Mouse (Mus musculus) erythroblast, embryonic 14.5 days (primary cell): ENCODE data around the gene Dock1. TPM values are rescaled to one million over a fixed set of nuclear protein-coding genes. Genes with fewer than 3 reads are reported as not detected.

Experiments
- H3K27me3 ChIP-seq: 2 replicates; pipeline ENCODE4 v1.6.1; 2012; ENCODE audit warnings: inconsistent platforms; ENCODE audit not compliant: control insufficient read depth
- H3K36me3 ChIP-seq: 2 replicates; pipeline ENCODE4 v1.6.1; 2012; ENCODE audit warnings: mild to moderate bottlenecking, inconsistent platforms; ENCODE audit not compliant: control insufficient read depth
- H3K4me1 ChIP-seq: 2 replicates; pipeline ENCODE4 v1.6.1; 2012; ENCODE audit warnings: inconsistent platforms; ENCODE audit not compliant: control insufficient read depth
- H3K4me3 ChIP-seq: replicated peaks from 2 replicates; pipeline ENCODE3; 2012; ENCODE audit warnings: moderate library complexity, mild to moderate bottlenecking, inconsistent platforms
- H3K9me3 ChIP-seq: 2 replicates; pipeline ENCODE4 v1.6.1; 2012; ENCODE audit warnings: low read length, inconsistent platforms, mixed read lengths; ENCODE audit not compliant: control insufficient read depth
- GATA1 ChIP-seq: IDR thresholded peaks from 2 replicates; pipeline ENCODE4 v1.6.1; 2012; ENCODE audit warnings: low read length, inconsistent platforms, mixed read lengths
- TAL1 ChIP-seq: IDR thresholded peaks from 3 replicates; pipeline ENCODE4 v1.6.1; 2012; ENCODE audit warnings: low read length, inconsistent platforms, mixed read lengths
- polyA plus RNA-seq: library from polyadenylated mRNA; stranded (reverse); fragments of >175 nt; gene quantifications from 2 replicates; pipeline ENCODE4 v1.2.3, GENCODE M21; 2012

Dock1 gene
- polyA plus RNA-seq, 1 experiment = not detected

GRCm38 (mm10) chr7:134994983-134995382, 324.5 kb downstream of the Dock1 start:
- H3K27me3 ChIP-seq = no peaks in the 10 kb centered on the region
- no peaks in the 10 kb centered on the region for H3K9me3 ChIP-seq
- no peak overlapping the region for H3K4me3 ChIP-seq
- TF ChIP-seq GATA1 = no peak
- TF ChIP-seq TAL1 = no peak
- H3K36me3 ChIP-seq = no peaks in the 10 kb centered on the region
- no peaks in the 10 kb centered on the region for H3K4me1 ChIP-seq

DNA sequence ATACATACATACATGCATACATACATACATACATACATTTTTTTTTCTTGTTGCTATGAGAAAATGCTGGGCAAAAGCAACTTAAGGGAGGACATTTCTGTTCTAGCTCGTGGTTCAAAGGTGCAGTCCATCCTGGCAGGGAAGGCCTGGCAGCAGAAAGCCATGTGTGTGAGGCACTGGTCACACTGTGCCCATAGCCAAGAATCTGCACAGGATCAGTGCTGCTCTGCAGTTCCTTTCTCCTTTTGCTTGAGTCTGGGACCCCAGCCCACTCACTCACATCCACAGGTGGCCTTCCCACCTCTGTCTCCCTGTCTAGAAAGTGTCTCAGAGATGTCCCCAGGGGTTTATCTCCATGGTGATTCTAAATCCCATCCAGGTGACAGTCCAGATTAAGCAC, 331.8 kb downstream of the Dock1 start:
- no peak for TF ChIP-seq GATA1
- TF ChIP-seq TAL1 = no peak
- H3K9me3 ChIP-seq = no peaks in the 10 kb centered on the region

GRCm38 (mm10) chr7:135002891-135003290, 332.4 kb downstream of the Dock1 start:
- TF ChIP-seq GATA1 = no peak
- TF ChIP-seq TAL1 = no peak
- H3K4me1 ChIP-seq = no peaks in the 10 kb centered on the region
- no peaks in the 10 kb centered on the region for H3K9me3 ChIP-seq
- H3K4me3 ChIP-seq = no peak overlapping the region
- no peaks in the 10 kb centered on the region for H3K36me3 ChIP-seq
- H3K27me3 ChIP-seq = no peaks in the 10 kb centered on the region

More for the DNA sequence above, 331.8 kb downstream of the Dock1 start:
- Histone ChIP-seq H3K4me3 (no peak overlapping the region), H3K27me3 (no peaks in the 10 kb centered on the region), H3K4me1 (no peaks in the 10 kb centered on the region), H3K36me3 (no peaks in the 10 kb centered on the region)

DNA sequence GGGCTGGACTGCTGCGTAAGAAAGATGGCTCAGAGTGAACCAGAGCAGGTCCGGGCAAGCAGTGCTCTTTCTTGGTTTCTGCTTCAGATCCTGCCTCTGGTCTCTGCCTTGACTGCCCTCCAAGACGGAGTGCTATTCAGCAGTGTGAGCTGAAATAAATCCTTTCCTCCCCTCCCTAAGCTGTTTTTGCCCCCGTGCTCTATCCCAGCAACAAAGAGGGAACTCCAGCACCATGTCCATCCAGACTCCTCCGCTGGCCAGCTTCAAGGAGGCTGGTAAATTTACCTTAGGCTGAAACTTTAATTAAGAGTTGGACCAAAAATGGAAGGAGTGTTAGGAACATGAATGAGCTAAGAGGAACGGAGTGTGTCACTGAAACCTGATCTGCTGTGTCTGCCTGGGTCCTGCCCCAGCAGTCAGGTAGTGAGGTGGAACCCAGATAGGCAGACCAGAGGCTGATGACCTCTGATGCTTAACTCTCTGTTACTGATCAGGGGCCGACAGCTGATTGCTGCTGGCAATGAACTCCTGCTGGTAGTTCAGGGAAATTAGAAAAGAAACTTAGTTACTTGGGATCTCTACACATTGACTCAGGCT, 335.6 kb downstream of the Dock1 start:
- TF ChIP-seq TAL1 = no peak
- no peak for TF ChIP-seq GATA1
- H3K4me3 ChIP-seq = no peak overlapping the region
- H3K36me3 ChIP-seq = no peaks in the 10 kb centered on the region
- no peaks in the 10 kb centered on the region for H3K4me1 ChIP-seq
- no peaks in the 10 kb centered on the region for H3K27me3 ChIP-seq
- H3K9me3 ChIP-seq = no peaks in the 10 kb centered on the region

DNA sequence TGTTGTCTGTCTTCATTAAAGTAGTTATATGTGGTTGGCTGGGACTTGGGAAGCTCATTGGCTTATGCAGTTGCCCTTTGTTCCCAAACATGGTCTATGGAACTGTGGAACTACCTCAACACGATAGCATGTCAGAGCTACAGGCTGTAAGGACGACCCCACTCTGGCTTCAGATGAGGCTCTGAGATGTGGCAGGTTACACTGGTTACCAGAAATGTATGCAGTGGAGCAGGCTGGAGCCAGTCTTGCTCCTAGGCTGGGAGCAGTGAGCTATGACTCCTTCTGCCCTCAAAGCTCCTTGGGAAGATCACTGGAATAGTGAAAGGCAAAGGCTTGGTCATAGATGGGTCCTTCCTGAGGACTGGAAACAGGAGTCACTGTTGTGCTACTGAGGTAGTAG, 337.6 kb downstream of the Dock1 start:
- no peaks in the 10 kb centered on the region for H3K27me3 ChIP-seq
- H3K4me3 ChIP-seq = no peak overlapping the region
- H3K4me1 ChIP-seq = no peaks in the 10 kb centered on the region
- no peaks in the 10 kb centered on the region for H3K36me3 ChIP-seq
- TF ChIP-seq TAL1 (no peak), GATA1 (no peak)
- H3K9me3 ChIP-seq = no peaks in the 10 kb centered on the region

GRCm38 (mm10) chr7:135010997-135011396, 340.5 kb downstream of the Dock1 start:
- TF ChIP-seq TAL1 = no peak
- no peak for TF ChIP-seq GATA1
- Histone ChIP-seq H3K4me1 (no peaks in the 10 kb centered on the region), H3K9me3 (no peaks in the 10 kb centered on the region)

DNA sequence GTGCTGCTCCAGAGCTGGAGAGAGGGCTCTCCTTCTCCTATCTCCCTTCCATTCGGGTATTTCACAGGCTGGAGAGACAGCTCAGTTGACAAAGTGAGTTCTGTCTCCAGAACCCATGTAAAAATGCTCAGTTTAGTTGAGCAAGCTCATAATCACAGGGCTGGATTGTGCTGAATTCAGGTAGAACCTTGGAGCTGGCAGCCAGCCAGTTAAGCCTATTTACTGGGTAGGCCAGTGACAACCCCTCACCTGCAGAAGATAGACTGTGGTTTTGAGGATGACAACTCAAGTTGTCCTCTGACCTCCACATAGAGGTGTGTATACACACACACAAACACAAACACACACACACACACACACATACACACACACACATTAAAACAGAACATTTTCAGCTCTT, 347.1 kb downstream of the Dock1 start:
- Histone ChIP-seq H3K4me3 (no peak overlapping the region), H3K9me3 (no peaks in the 10 kb centered on the region), H3K27me3 (no peaks in the 10 kb centered on the region), H3K36me3 (no peaks in the 10 kb centered on the region), H3K4me1 (no peaks in the 10 kb centered on the region)
- TF ChIP-seq TAL1 (no peak), GATA1 (no peak)

More at GRCm38 (mm10) chr7:135010997-135011396, 340.5 kb downstream of the Dock1 start:
- Histone ChIP-seq H3K27me3 (no peaks in the 10 kb centered on the region), H3K36me3 (no peaks in the 10 kb centered on the region), H3K4me3 (no peak overlapping the region)

GRCm38 (mm10) chr7:135020762-135021161, 350.3 kb downstream of the Dock1 start:
- H3K9me3 ChIP-seq = no peaks in the 10 kb centered on the region
- H3K36me3 ChIP-seq = no peaks in the 10 kb centered on the region
- TF ChIP-seq GATA1 = no peak
- TF ChIP-seq TAL1 = no peak
- no peaks in the 10 kb centered on the region for H3K4me1 ChIP-seq
- H3K27me3 ChIP-seq = no peaks in the 10 kb centered on the region
- H3K4me3 ChIP-seq = no peak overlapping the region

DNA sequence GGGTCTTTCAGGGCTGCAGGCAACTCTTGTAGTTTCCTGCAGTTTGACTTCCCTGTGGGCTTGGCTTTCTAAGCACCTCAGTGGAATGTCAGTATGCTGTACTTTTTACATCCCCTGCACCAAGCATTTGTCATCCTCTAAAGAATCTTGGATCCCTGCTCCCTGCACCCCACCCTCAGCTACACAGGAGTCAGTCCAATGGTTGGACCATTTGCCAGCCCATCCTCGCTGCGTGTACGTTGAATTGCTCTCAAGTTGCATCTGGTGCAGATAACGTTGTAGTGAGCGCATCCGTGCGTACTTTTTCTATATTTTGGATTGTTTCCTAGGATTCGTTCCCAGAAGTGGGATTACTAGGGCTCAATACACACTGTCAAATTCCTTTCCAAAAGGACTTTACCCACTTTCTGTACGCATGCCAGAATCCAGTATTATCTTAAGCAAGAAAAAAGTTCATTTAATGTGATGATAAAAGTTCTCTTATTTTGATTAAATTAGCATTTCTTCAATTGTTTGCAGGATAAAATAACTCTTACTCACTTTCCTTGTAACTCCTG, 351.2 kb downstream of the Dock1 start:
- Histone ChIP-seq H3K27me3 (no peaks in the 10 kb centered on the region), H3K4me1 (no peaks in the 10 kb centered on the region), H3K9me3 (no peaks in the 10 kb centered on the region), H3K4me3 (no peak overlapping the region), H3K36me3 (no peaks in the 10 kb centered on the region)
- TF ChIP-seq TAL1 = no peak
- TF ChIP-seq GATA1 = no peak
